Mouse (Mus musculus) left cerebral cortex, adult 2 months (tissue): ENCODE measurements around the gene Fam227a. TPM values are rescaled to one million over a fixed set of nuclear protein-coding genes. Genes with fewer than 3 reads are reported as not detected.
A peak's percentile ranks its signal among the peaks of the same experiment; 100 is the strongest.

ENCODE experiments used
- DNase-seq, 2 experiments: peaks; one replicate each; pipeline ENCODE4 v3.0.0; 2021 to 2022; ENCODE audit warnings: low spot score in 2 of 2, mixed read lengths in 1 of 2; ENCODE audit errors: extremely low spot score in 1 of 2
- H3K27ac ChIP-seq: fragments of 200-600 bp; 2 replicates; pipeline ENCODE4 v1.8.1; 2022
- H3K4me3 ChIP-seq: fragments of 200-600 bp; 2 replicates; pipeline ENCODE4 v1.8.1; 2022
- CTCF ChIP-seq: fragments of 200-600 bp; IDR thresholded peaks from 2 replicates; pipeline ENCODE4 v1.8.1; 2022; ENCODE audit warnings: antibody characterized with exemption, mild to moderate bottlenecking, moderate library complexity
- intact Hi-C: fragments of 180-260 bp; cut with DNase I; formaldehyde crosslinking; loops from one replicate; pipeline ENCODE4 v1.15.1; 2025
- total RNA-seq, 2 experiments: library from RNA; stranded (reverse); gene quantifications; 2 replicates each; pipeline ENCODE4 v1.2.3; 2021

Fam227a gene
- total RNA-seq, 2 experiments from 2014 or later, result 12.9 to 13.6 TPM

- Histone ChIP-seq H3K4me3 (no peak overlapping the region), H3K27ac (no peak overlapping the region)
- intact Hi-C loops, result loop anchor here (10.0 kb wide), 1 partner anchor 426 kb away; the partner anchor contains the start of genes Gm49486 and Pick1
- no peak for DNase-seq
- peak; percentile 69 for TF ChIP-seq CTCF
These were observed 8.2 kb downstream of the Fam227a start for GRCm38 (mm10) chr15:79650569-79650968.

GRCm38 (mm10) chr15:79648130-79648529 is 10.6 kb downstream of the Fam227a start:
- intact Hi-C loops, result no loop called here
- no peak for TF ChIP-seq CTCF
- Histone ChIP-seq H3K27ac (no peak overlapping the region), H3K4me3 (no peak overlapping the region)
- peak in 1 of 2 experiments; percentile 36 for DNase-seq

- no peak overlapping the region for H3K4me3 ChIP-seq
- H3K27ac ChIP-seq, result no peak overlapping the region
- TF ChIP-seq CTCF, result no peak
- no peak for DNase-seq
- intact Hi-C loops, result no loop called here
These were observed 13.3 kb downstream of the Fam227a start for GRCm38 (mm10) chr15:79645483-79645882.

- Histone ChIP-seq H3K27ac (peak overlapping the region; percentile 16; the same call in 1 of the 2 replicates), H3K4me3 (no peak overlapping the region)
- intact Hi-C loops, result no loop called here
- peak in 1 of 2 experiments; percentile 33 for DNase-seq
- TF ChIP-seq CTCF, result no peak
These were observed 17.5 kb downstream of the Fam227a start for GRCm38 (mm10) chr15:79641135-79641817.

- no peak overlapping the region for H3K4me3 ChIP-seq
- no peak for DNase-seq
- H3K27ac ChIP-seq, result no peak overlapping the region
- intact Hi-C loops, result no loop called here
- no peak for TF ChIP-seq CTCF
These were observed 28.3 kb downstream of the Fam227a start for GRCm38 (mm10) chr15:79630471-79630870.

GRCm38 (mm10) chr15:79619770-79620414 is 38.9 kb downstream of the Fam227a start:
- no peak for TF ChIP-seq CTCF
- Histone ChIP-seq H3K27ac (no peak overlapping the region), H3K4me3 (no peak overlapping the region)
- intact Hi-C loops, result no loop called here
- DNase-seq, result no peak

- no peak for TF ChIP-seq CTCF
- no peak for DNase-seq
- intact Hi-C loops, result no loop called here
- no peak overlapping the region for H3K27ac ChIP-seq
- H3K4me3 ChIP-seq, result no peak overlapping the region
These were observed 40.3 kb downstream of the Fam227a start for GRCm38 (mm10) chr15:79618456-79618855.

- DNase-seq, result no peak
- no peak overlapping the region for H3K4me3 ChIP-seq
- TF ChIP-seq CTCF, result no peak
- intact Hi-C loops, result no loop called here
- H3K27ac ChIP-seq, result no peak overlapping the region
These were observed 41.6 kb downstream of the Fam227a start for GRCm38 (mm10) chr15:79617135-79617534.

GRCm38 (mm10) chr15:79616729-79617128 is 42.0 kb downstream of the Fam227a start:
- peak; percentile 9 for TF ChIP-seq CTCF
- no peak overlapping the region for H3K4me3 ChIP-seq
- intact Hi-C loops, result no loop called here
- no peak for DNase-seq
- H3K27ac ChIP-seq, result no peak overlapping the region

GRCm38 (mm10) chr15:79615501-79615900 is 43.3 kb downstream of the Fam227a start:
- intact Hi-C loops, result no loop called here

GRCm38 (mm10) chr15:79609226-79609625 is 49.5 kb downstream of the Fam227a start:
- DNase-seq, result no peak
- intact Hi-C loops, result loop anchor here (2.0 to 5.0 kb wide), 3 partner anchors 62 to 367 kb away; partner anchors contain the start of gene Ddx17
- TF ChIP-seq CTCF, result no peak
- Histone ChIP-seq H3K4me3 (no peak overlapping the region), H3K27ac (no peak overlapping the region)

More at GRCm38 (mm10) chr15:79615501-79615900, 43.3 kb downstream of the Fam227a start:
- no peak for TF ChIP-seq CTCF
- H3K4me3 ChIP-seq, result no peak overlapping the region
- no peak overlapping the region for H3K27ac ChIP-seq
- DNase-seq, result no peak

GRCm38 (mm10) chr15:79608214-79608613 is 50.5 kb downstream of the Fam227a start:
- Histone ChIP-seq H3K4me3 (no peak overlapping the region), H3K27ac (peak overlapping the region; percentile 33; the same call in 1 of the 2 replicates)
- intact Hi-C loops, result loop anchor here (1.0 to 5.0 kb wide), 4 partner anchors 30 to 366 kb away; partner anchors contain the start of gene Ddx17
- no peak for TF ChIP-seq CTCF
- peak in 1 of 2 experiments; percentile 26 for DNase-seq
